Mouse (Mus musculus) heart, adult 2 months (tissue): Measurements from ENCODE around the gene Lima1. TPM values are rescaled to one million over a fixed set of nuclear protein-coding genes. Genes with fewer than 3 reads are reported as not detected.
"Not testable (repeated sequence)": the region's sequence is repeated elsewhere in the genome, so short reads cannot be mapped to it uniquely, and the experiment has no call there.

Source experiments
- DNase-seq, 2 experiments: peaks; one replicate each; pipeline ENCODE4 v3.0.0; 2021
- H3K27ac ChIP-seq: fragments of 200-600 bp; 2 replicates; pipeline ENCODE4 v1.8.1; 2022
- H3K27me3 ChIP-seq: fragments of 200-500 bp; 2 replicates; pipeline ENCODE4 v1.6.1; 2012; ENCODE audit warnings: mild to moderate bottlenecking, low read length, inconsistent platforms, mixed read lengths; ENCODE audit not compliant: control insufficient read depth, insufficient read depth
- H3K36me3 ChIP-seq: fragments of 200-500 bp; 2 replicates; pipeline ENCODE4 v1.6.1; 2012; ENCODE audit warnings: low read length, inconsistent platforms; ENCODE audit not compliant: control insufficient read depth, insufficient read depth
- H3K4me1 ChIP-seq: fragments of 200-500 bp; 2 replicates; pipeline ENCODE4 v1.6.1; 2011; ENCODE audit warnings: low read length; ENCODE audit not compliant: control insufficient read depth, insufficient read depth
- H3K4me3 ChIP-seq: fragments of 200-600 bp; 2 replicates; pipeline ENCODE4 v1.8.1; 2022
- H3K79me2 ChIP-seq: fragments of 200-500 bp; replicated peaks from 2 replicates; pipeline ENCODE4 v1.6.1; 2012; ENCODE audit warnings: mild to moderate bottlenecking, inconsistent platforms, low read length, moderate library complexity, mixed read lengths; ENCODE audit not compliant: control insufficient read depth, insufficient read depth
- H3K9ac ChIP-seq: fragments of 200-500 bp; 2 replicates; pipeline ENCODE4 v1.6.1; 2012; ENCODE audit warnings: low read depth, mild to moderate bottlenecking, control low read depth, inconsistent platforms, low read length, mixed read lengths
- CTCF ChIP-seq: fragments of 200-600 bp; IDR thresholded peaks from 2 replicates; pipeline ENCODE4 v1.8.1; 2022; ENCODE audit warnings: antibody characterized with exemption, mild to moderate bottlenecking, moderate library complexity
- EP300 ChIP-seq: fragments of 200-500 bp; IDR thresholded peaks from 2 replicates; pipeline ENCODE4 v1.6.1; 2011; ENCODE audit warnings: low read depth, low read length, control low read depth; ENCODE audit not compliant: insufficient read depth
- POLR2A ChIP-seq: fragments of 200-500 bp; IDR thresholded peaks from 2 replicates; pipeline ENCODE4 v1.6.1; 2011; ENCODE audit warnings: mild to moderate bottlenecking, low read depth, low read length, control low read depth; ENCODE audit not compliant: insufficient read depth
- WGBS: fragments of 180-500 bp; shearing (Covaris S2); methylation state at CpG from one replicate; pipeline ENCODE4 v1.1.7; 2018; 5-methylcytosine and 5-hydroxymethylcytosine counted together
- intact Hi-C: fragments of 180-260 bp; cut with DNase I; formaldehyde crosslinking; loops from one replicate; pipeline ENCODE4 v1.15.1; 2025
- polyA plus RNA-seq: library from polyadenylated mRNA; depleted of rRNA; stranded (reverse); fragments of >200 nt; gene quantifications from 2 replicates; pipeline ENCODE4 v1.2.3, GENCODE M21; 2012
- total RNA-seq, 2 experiments: library from RNA; stranded (reverse); gene quantifications; 2 replicates each; pipeline ENCODE4 v1.2.3; 2021

Lima1 gene
- total and polyA plus RNA-seq, 3 experiments: 8.8 to 16.7 (median 15.7) TPM

GRCm38 (mm10) chr15:99902786-99903185 lies 27.5 kb upstream of the Lima1 start:
- Histone ChIP-seq H3K36me3 (no peaks in the 10 kb centered on the region), H3K27me3 (no peaks in the 10 kb centered on the region), H3K4me1 (peaks cover 2% of the 10 kb centered on the region; the same call in 1 of the 2 replicates), H3K4me3 (no peak overlapping the region), H3K79me2 (no peaks in the 10 kb centered on the region), H3K9ac (no peak overlapping the region), H3K27ac (no peak overlapping the region)
- intact Hi-C loops: loop anchor here (5.0 kb wide), 2 partner anchors 35 to 125 kb away; no protein-coding TSS in a partner anchor
- 88% methylated on average over 5 of the region's 5 CpGs for WGBS
- no peak for DNase-seq
- TF ChIP-seq EP300: no peak
- TF ChIP-seq CTCF: no peak

GRCm38 (mm10) chr15:99896621-99897020 lies 21.4 kb upstream of the Lima1 start:
- no peak overlapping the region for H3K9ac ChIP-seq
- H3K79me2 ChIP-seq: no peaks in the 10 kb centered on the region
- no peak overlapping the region for H3K4me3 ChIP-seq
- TF ChIP-seq CTCF: peak; percentile 42
- TF ChIP-seq EP300: no peak
- no peak for TF ChIP-seq POLR2A
- intact Hi-C loops: no loop called here
- DNase-seq: no peak
- no peaks in the 10 kb centered on the region for H3K27me3 ChIP-seq
- H3K4me1 ChIP-seq: peaks cover 1% of the 10 kb centered on the region; the same call in 1 of the 2 replicates
- H3K36me3 ChIP-seq: no peaks in the 10 kb centered on the region
- H3K27ac ChIP-seq: no peak overlapping the region

- peaks cover 6% of the 10 kb centered on the region for H3K4me1 ChIP-seq
- TF ChIP-seq POLR2A (no peak), CTCF (no peak), EP300 (no peak)
- no peak overlapping the region for H3K27ac ChIP-seq
- intact Hi-C loops: no loop called here
- H3K9ac ChIP-seq: no peak overlapping the region
- H3K36me3 ChIP-seq: peaks cover 3% of the 10 kb centered on the region
- H3K79me2 ChIP-seq: no peaks in the 10 kb centered on the region
- no peak overlapping the region for H3K4me3 ChIP-seq
- H3K27me3 ChIP-seq: no peaks in the 10 kb centered on the region
- 81% methylated on average over 3 of the region's 3 CpGs for WGBS
- DNase-seq: no peak
Observed at GRCm38 (mm10) chr15:99891355-99891754, 16.1 kb upstream of the Lima1 start.

GRCm38 (mm10) chr15:99890412-99891236 lies 15.4 kb upstream of the Lima1 start:
- Histone ChIP-seq H3K27me3 (no peaks in the 10 kb centered on the region), H3K4me1 (peaks cover 6% of the 10 kb centered on the region), H3K4me3 (peak overlapping the region; percentile 30), H3K27ac (peak overlapping the region; percentile 15; the same call in 1 of the 2 replicates), H3K9ac (0 out of 2 replicates have a peak overlapping the region, but pooled peaks have one; percentile 5), H3K36me3 (peaks cover 3% of the 10 kb centered on the region), H3K79me2 (no peaks in the 10 kb centered on the region)
- peak in 1 of 2 experiments; percentile 19 for DNase-seq
- TF ChIP-seq CTCF (no peak), POLR2A (no peak), EP300 (no peak)
- 32% methylated on average over 19 of the region's 19 CpGs for WGBS
- intact Hi-C loops: no loop called here

GRCm38 (mm10) chr15:99889275-99889874 lies 14.1 kb upstream of the Lima1 start:
- H3K4me3 ChIP-seq: no peak overlapping the region
- TF ChIP-seq POLR2A (no peak), CTCF (no peak), EP300 (no peak)
- WGBS: 31% methylated on average over 8 of the region's 8 CpGs
- H3K36me3 ChIP-seq: peaks cover 3% of the 10 kb centered on the region
- H3K79me2 ChIP-seq: no peaks in the 10 kb centered on the region
- intact Hi-C loops: no loop called here
- no peak for DNase-seq
- H3K27ac ChIP-seq: peak overlapping the region; percentile 62
- no peak overlapping the region for H3K9ac ChIP-seq
- H3K27me3 ChIP-seq: no peaks in the 10 kb centered on the region
- H3K4me1 ChIP-seq: peaks cover 6% of the 10 kb centered on the region

- H3K4me1 ChIP-seq, H3K27ac ChIP-seq, DNase-seq, H3K79me2 ChIP-seq, H3K27me3 ChIP-seq, H3K9ac ChIP-seq, H3K4me3 ChIP-seq, intact Hi-C loops, H3K36me3 ChIP-seq: not testable (repeated sequence)
- WGBS: 98% methylated on average over 2 of the region's 2 CpGs
Observed at GRCm38 (mm10) chr15:99887130-99887529, 11.9 kb upstream of the Lima1 start.
